Mouse (Mus musculus) heart, adult 2 months (tissue): ENCODE measurements around the gene Capn3. TPM values are rescaled to one million over a fixed set of nuclear protein-coding genes. Genes with fewer than 3 reads are reported as not detected.

Source experiments
- DNase-seq, 2 experiments: peaks; one replicate each; pipeline ENCODE4 v3.0.0; 2021
- H3K27ac ChIP-seq: fragments of 200-600 bp; 2 replicates; pipeline ENCODE4 v1.8.1; 2022
- H3K27me3 ChIP-seq: fragments of 200-500 bp; 2 replicates; pipeline ENCODE4 v1.6.1; 2012; ENCODE audit warnings: mild to moderate bottlenecking, low read length, inconsistent platforms, mixed read lengths; ENCODE audit not compliant: control insufficient read depth, insufficient read depth
- H3K36me3 ChIP-seq: fragments of 200-500 bp; 2 replicates; pipeline ENCODE4 v1.6.1; 2012; ENCODE audit warnings: low read length, inconsistent platforms; ENCODE audit not compliant: control insufficient read depth, insufficient read depth
- H3K4me1 ChIP-seq: fragments of 200-500 bp; 2 replicates; pipeline ENCODE4 v1.6.1; 2011; ENCODE audit warnings: low read length; ENCODE audit not compliant: control insufficient read depth, insufficient read depth
- H3K4me3 ChIP-seq: fragments of 200-600 bp; 2 replicates; pipeline ENCODE4 v1.8.1; 2022
- H3K79me2 ChIP-seq: fragments of 200-500 bp; replicated peaks from 2 replicates; pipeline ENCODE4 v1.6.1; 2012; ENCODE audit warnings: mild to moderate bottlenecking, inconsistent platforms, low read length, moderate library complexity, mixed read lengths; ENCODE audit not compliant: control insufficient read depth, insufficient read depth
- H3K9ac ChIP-seq: fragments of 200-500 bp; 2 replicates; pipeline ENCODE4 v1.6.1; 2012; ENCODE audit warnings: low read depth, mild to moderate bottlenecking, control low read depth, inconsistent platforms, low read length, mixed read lengths
- CTCF ChIP-seq: fragments of 200-600 bp; IDR thresholded peaks from 2 replicates; pipeline ENCODE4 v1.8.1; 2022; ENCODE audit warnings: antibody characterized with exemption, mild to moderate bottlenecking, moderate library complexity
- EP300 ChIP-seq: fragments of 200-500 bp; IDR thresholded peaks from 2 replicates; pipeline ENCODE4 v1.6.1; 2011; ENCODE audit warnings: low read depth, low read length, control low read depth; ENCODE audit not compliant: insufficient read depth
- POLR2A ChIP-seq: fragments of 200-500 bp; IDR thresholded peaks from 2 replicates; pipeline ENCODE4 v1.6.1; 2011; ENCODE audit warnings: mild to moderate bottlenecking, low read depth, low read length, control low read depth; ENCODE audit not compliant: insufficient read depth
- WGBS: fragments of 180-500 bp; shearing (Covaris S2); methylation state at CpG from one replicate; pipeline ENCODE4 v1.1.7; 2018; 5-methylcytosine and 5-hydroxymethylcytosine counted together
- intact Hi-C: fragments of 180-260 bp; cut with DNase I; formaldehyde crosslinking; loops from one replicate; pipeline ENCODE4 v1.15.1; 2025
- long read RNA-seq: library from polyadenylated mRNA; stranded (forward); transcript quantifications from one replicate; pipeline ENCODE4 v2.0.0, GENCODE M21; 2021
- polyA plus RNA-seq: library from polyadenylated mRNA; depleted of rRNA; stranded (reverse); fragments of >200 nt; gene quantifications from 2 replicates; pipeline ENCODE4 v1.2.3, GENCODE M21; 2012; rRNA removed
- total RNA-seq, 2 experiments: library from RNA; stranded (reverse); gene quantifications; 2 replicates each; pipeline ENCODE4 v1.2.3; 2021

Capn3 gene
- 1 to 10 TPM; 1.5 to 1.9 TPM for total RNA-seq
- 2.6 and 3.0 TPM in 2 replicates for polyA plus RNA-seq
- long read RNA-seq = 0 reads

DNA sequence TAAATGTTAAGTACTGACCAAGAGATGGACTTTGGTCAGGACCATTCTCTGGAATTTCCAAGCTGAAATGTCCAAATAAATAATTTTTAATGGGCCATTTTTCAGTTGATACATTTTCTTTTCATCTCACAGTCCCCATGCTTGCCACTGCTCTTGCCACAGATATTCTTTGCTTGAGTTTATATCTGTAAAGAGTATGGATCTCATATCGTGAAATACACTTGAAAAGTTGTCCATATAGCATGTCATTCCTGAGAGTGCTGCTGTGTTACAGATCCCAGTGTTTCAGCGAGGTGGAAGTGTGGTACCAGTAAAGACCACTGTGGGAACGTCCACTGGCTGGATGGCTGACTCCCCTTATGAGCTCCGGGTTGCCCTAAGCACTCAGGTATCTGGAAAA, at the start of gene Capn3:
TSS of gene Capn3 (plus strand) at position 301 of the 400 bp plus-strand sequence.
- Histone ChIP-seq H3K9ac (no peak within 1 kb of the TSS), H3K27ac (no peak within 1 kb of the TSS), H3K4me1 (no peaks in the 10 kb centered on the region), H3K36me3 (no peaks in the 10 kb centered on the region), H3K4me3 (no peak within 1 kb of the TSS), H3K79me2 (no peaks in the 10 kb centered on the region), H3K27me3 (no peaks in the 10 kb centered on the region)
- 80% methylated on average over 4 of the region's 4 CpGs for WGBS
- intact Hi-C loops = no loop called here
- no peak for DNase-seq
- TF ChIP-seq CTCF (no peak), POLR2A (no peak), EP300 (no peak)

- no peaks in the 10 kb centered on the region for H3K27me3 ChIP-seq
- DNase-seq = no peak
- H3K4me3 ChIP-seq = no peak overlapping the region
- 89% methylated on average over 3 of the region's 3 CpGs for WGBS
- no peak overlapping the region for H3K27ac ChIP-seq
- TF ChIP-seq CTCF (no peak), POLR2A (no peak)
- intact Hi-C loops = no loop called here
- no peaks in the 10 kb centered on the region for H3K36me3 ChIP-seq
- H3K4me1 ChIP-seq = no peaks in the 10 kb centered on the region
- no peaks in the 10 kb centered on the region for H3K79me2 ChIP-seq
- no peak overlapping the region for H3K9ac ChIP-seq
Observed at GRCm38 (mm10) chr2:120411096-120411628, 44.7 kb upstream of the Capn3 start.

DNA sequence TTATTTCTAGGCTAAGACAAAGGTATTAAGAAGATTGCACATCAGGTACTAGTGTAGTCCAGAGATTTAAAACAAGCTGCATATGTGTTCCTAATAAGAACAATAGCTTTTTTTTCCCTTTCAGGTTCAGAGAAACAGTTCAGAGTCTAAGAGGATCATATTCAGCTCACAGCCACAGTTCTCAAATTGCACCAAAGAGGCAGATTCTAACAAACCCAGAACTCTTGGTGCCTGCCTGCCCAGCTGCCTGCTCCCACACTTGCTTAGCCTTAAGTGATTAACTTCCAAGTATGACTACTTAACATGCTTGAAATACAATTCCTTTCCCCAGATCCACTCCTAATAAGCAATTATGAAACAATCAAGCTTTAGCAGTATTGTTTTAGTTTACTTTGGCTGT, 41.7 kb upstream of the Capn3 start:
- TF ChIP-seq EP300 = no peak
- TF ChIP-seq CTCF = no peak
- TF ChIP-seq POLR2A = no peak
- Histone ChIP-seq H3K79me2 (no peaks in the 10 kb centered on the region), H3K27ac (no peak overlapping the region), H3K4me1 (no peaks in the 10 kb centered on the region), H3K36me3 (no peaks in the 10 kb centered on the region), H3K27me3 (no peaks in the 10 kb centered on the region), H3K4me3 (no peak overlapping the region), H3K9ac (no peak overlapping the region)
- DNase-seq = no peak
- intact Hi-C loops = no loop called here

DNA sequence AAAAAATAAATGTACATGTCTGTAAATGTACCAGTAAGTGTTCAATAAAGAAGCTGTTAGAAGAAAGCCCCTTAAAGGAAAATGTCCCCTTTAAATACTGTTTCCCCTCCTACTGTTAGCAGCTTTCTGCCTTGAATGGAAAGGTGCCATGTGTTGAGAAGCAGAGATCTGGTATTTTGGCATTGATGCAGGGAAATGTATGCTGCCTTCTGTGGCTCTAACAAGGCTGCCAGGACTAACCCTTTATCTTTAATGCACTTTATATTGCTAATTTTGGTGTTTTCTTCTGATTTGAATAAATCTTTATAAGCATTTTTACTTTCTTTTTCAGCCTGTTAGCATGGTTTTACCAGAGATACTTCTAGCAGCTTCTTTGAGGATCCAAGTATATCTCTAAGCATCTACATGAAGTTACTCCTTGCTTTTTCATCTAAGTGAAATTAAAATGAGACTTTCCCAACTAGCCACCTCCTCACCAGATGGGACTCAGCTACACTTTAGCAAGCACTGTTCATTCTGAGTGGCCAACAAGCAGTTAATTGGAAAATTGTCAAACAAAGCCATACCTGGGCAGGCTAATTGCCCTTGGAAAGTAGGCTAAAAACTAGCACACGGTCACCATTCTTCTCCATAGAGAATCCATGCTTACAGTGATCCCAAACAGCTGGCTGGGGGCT, 40.9 kb upstream of the Capn3 start:
- no peak overlapping the region for H3K9ac ChIP-seq
- no peaks in the 10 kb centered on the region for H3K27me3 ChIP-seq

DNA sequence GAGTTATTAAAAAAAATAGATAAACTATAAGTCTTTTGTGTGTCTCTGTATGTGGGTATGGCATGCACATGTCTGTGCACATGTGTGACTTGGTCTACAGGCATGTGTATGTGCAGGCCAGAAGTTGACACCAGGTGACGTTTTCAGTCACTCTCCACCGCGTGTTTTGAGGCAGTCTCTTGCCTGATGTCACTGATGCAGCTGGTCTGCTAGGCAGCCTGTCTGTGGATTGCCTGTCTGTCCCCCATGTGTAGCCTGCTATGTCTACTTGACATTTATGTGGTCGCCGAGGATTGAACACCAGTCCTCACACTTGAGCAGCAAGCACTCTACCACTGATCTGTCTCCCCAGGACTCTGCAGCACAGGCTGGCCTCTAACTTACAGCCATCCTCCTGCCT, 31.4 kb upstream of the Capn3 start:
- H3K4me3 ChIP-seq = no peak overlapping the region
- no peaks in the 10 kb centered on the region for H3K36me3 ChIP-seq
- no peak for TF ChIP-seq CTCF
- no peak for DNase-seq
- H3K9ac ChIP-seq = no peak overlapping the region
- no peak overlapping the region for H3K27ac ChIP-seq
- H3K27me3 ChIP-seq = no peaks in the 10 kb centered on the region
- WGBS = 77% methylated on average over 5 of the region's 5 CpGs
- intact Hi-C loops = no loop called here
- no peaks in the 10 kb centered on the region for H3K79me2 ChIP-seq
- no peaks in the 10 kb centered on the region for H3K4me1 ChIP-seq

More for the DNA sequence above, 40.9 kb upstream of the Capn3 start:
- Histone ChIP-seq H3K4me3 (no peak overlapping the region), H3K79me2 (no peaks in the 10 kb centered on the region), H3K27ac (no peak overlapping the region), H3K36me3 (no peaks in the 10 kb centered on the region), H3K4me1 (no peaks in the 10 kb centered on the region)
- intact Hi-C loops = no loop called here
- DNase-seq = no peak
- no peak for TF ChIP-seq CTCF
- no peak for TF ChIP-seq EP300
- no peak for TF ChIP-seq POLR2A
- WGBS = 68% methylated on average over 1 of the region's 1 CpGs

- intact Hi-C loops = no loop called here
- Histone ChIP-seq H3K27ac (no peak overlapping the region), H3K4me1 (no peaks in the 10 kb centered on the region), H3K4me3 (no peak overlapping the region), H3K9ac (no peak overlapping the region), H3K36me3 (no peaks in the 10 kb centered on the region), H3K27me3 (no peaks in the 10 kb centered on the region), H3K79me2 (no peaks in the 10 kb centered on the region)
- no peak for DNase-seq
- TF ChIP-seq EP300 = no peak
- TF ChIP-seq CTCF = no peak
- TF ChIP-seq POLR2A = no peak
- 88% methylated on average over 1 of the region's 1 CpGs for WGBS
Observed at GRCm38 (mm10) chr2:120444486-120444885, 11.3 kb upstream of the Capn3 start.

DNA sequence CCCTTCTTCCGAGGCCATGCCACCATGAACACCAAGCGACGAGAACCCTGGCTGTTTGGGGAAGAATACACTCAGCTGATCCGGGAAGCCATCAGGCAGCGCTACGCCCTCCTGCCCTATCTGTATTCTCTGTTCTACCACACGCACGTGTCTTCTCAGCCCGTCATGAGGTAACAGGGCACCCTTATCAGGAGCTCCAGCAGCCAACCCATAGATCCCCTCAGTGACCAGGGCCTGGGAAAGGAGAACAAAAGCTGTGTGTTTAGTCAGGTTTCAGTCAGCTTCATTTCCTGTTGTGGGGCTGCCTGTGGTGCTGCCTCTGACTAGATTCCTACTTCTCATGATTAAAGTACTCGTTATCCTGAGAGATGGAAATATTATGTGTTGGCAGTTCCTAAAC, 9.4 kb upstream of the Capn3 start:
- TF ChIP-seq EP300 (no peak), CTCF (no peak), POLR2A (no peak)
- no peak overlapping the region for H3K9ac ChIP-seq
- DNase-seq = no peak
- no peak overlapping the region for H3K4me3 ChIP-seq
- H3K36me3 ChIP-seq = no peaks in the 10 kb centered on the region
- no peaks in the 10 kb centered on the region for H3K79me2 ChIP-seq
- intact Hi-C loops = no loop called here
- H3K27me3 ChIP-seq = no peaks in the 10 kb centered on the region
- H3K27ac ChIP-seq = no peak overlapping the region
- 45% methylated on average over 10 of the region's 10 CpGs for WGBS
- no peaks in the 10 kb centered on the region for H3K4me1 ChIP-seq
